Mouse (Mus musculus) natural killer cell, adult 2 months (primary cell): ENCODE data around the gene Pkp2.

Experiments used
- DNase-seq, 2 experiments: peaks; one replicate each; pipeline ENCODE4 v3.0.0; 2022; ENCODE audit warnings: low spot score in 2 of 2

The Pkp2 gene

GRCm38 (mm10) chr16:16260882-16261281 lies 47.8 kb downstream of the Pkp2 start:
- no peak for DNase-seq

DNA sequence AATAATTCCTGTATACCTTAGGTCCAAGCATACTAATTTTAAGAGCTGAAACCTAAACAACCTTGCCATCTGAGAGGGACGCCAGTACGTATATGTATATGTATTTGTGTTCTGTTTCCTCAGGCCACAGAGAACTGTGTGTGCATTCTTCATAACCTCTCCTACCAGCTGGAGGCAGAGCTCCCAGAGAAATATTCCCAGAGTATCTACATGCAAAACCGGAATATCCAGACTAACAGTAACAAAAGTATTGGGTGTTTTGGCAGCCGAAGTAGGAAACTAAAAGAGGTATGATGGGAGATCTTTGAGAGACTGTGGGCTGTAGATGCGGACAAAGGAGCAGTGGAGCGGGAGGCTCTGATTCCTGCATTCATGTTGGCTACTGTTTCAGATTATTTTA lies 48.4 kb downstream of the Pkp2 start:
- DNase-seq: no peak

DNA sequence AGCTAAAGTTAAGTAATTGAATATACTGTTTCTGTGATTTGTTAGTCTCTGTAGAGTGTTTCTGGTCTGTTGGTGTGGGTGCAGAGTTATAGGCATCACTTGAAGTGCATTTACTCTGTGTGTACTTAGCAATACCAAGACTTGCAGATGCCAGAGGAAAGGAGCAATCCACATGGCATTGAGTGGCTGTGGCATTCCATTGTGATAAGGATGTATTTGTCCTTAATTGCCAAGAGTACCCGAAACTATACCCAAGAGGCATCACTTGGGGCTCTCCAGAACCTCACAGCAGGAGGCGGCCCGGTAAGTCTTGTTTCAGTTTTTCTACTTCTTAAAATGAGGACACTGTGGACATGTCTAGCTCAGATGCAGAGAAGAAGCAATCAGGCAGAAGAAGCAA lies 49.3 kb downstream of the Pkp2 start:
- no peak for DNase-seq

DNA sequence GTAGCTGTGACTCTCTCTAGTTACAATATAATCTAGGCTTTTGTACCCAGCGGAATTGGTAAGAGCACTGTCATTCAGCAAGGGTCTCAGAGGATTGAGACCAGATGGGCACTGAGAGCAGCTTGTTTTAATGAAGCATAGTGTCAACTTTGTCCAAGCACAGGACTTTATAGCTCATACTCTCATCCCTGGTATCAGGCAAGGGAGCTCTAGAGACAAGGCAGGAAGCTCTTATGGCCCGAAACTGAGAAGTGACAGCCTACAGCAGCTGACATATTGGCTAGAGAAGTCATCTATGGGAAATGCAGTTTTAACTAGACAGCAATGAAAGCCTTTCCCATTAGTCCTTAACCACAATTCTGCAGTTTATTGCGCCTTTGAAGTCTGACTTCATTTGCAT lies 59.9 kb downstream of the Pkp2 start:
- no peak for DNase-seq

DNA sequence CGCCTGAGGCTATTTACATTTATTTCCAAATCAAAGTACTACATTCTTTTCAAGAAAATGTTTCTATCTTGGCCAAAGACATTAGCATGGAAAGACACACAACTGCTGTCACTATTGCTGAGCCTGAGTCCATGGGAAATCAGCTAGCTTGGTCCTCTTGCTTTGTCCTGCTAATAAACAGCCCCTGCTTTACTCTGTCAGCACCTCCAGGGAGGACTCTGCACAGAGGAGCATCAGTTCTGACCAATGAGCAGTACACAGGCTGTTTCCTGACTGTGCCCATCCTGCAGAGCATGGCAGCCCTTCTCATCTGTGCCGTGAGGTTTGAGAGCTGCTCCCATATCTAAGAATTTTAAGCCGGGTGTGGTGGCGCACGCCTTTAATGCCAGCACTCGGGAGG lies 60.6 kb downstream of the Pkp2 start:
- no peak for DNase-seq

- peak; percentile 74 to 85 for DNase-seq
Observed at GRCm38 (mm10) chr16:16302369-16303137, 89.4 kb downstream of the Pkp2 start, which contains the start of gene Yars2. Yars2 (plus strand) TSS chr16:16302965.

DNA sequence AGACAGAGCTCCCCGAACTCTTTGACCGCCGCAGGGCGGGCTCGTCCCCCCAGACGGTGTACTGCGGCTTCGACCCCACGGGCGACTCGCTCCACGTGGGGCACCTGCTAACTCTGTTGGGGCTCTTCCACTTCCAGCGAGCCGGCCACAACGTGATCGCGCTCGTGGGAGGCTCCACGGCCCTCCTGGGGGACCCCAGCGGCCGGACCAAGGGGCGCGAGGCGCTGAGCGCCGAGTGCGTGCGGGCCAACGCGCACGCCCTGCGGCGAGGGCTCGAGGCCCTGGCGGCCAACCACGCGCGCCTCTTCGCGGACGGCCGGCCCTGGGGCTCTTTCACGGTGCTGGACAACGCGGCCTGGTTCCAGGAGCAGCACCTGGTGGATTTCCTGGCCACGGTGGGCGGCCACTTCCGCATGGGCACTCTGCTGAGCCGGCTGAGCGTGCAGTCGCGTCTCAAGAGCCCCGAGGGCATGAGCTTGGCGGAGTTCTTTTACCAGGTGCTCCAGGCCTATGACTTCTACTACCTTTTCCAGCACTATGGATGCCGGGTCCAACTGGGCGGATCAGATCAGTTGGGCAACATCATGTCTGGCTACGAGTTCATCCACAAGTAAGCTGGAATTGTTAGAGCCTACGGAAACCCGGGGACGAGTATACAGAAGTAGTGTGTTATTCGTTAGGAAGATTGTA lies 90.2 kb downstream of the Pkp2 start:
- peak; percentile 13 to 28 for DNase-seq

DNA sequence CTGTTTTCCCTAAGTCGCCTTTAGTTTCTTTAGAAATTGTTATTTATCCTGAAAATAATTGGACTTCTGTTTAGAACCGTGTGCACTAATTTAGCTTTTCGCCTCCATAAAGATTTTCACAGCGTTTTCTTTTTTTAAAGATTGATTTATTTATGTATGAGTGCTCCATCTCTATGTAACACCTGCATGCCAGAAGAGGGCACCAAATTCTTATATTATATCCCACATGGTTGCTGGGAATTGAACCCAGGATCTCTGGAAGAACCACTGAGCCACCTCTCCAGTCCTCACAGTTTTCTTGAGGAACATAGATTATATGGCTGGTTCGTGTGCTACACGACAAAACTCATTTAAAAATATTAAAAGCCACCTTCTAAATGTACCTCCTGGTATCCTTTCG lies 90.8 kb downstream of the Pkp2 start:
- DNase-seq: no peak

GRCm38 (mm10) chr16:16311319-16311718 lies 98.2 kb downstream of the Pkp2 start:
- DNase-seq: no peak
